Mouse (Mus musculus): ENCODE results near the gene Bcl6b. TPM values are rescaled to one million over a fixed set of nuclear protein-coding genes. Genes with fewer than 3 reads are reported as not detected.

The Bcl6b gene
- polyA plus RNA-seq, 1 experiment = 5.9 TPM

DNA sequence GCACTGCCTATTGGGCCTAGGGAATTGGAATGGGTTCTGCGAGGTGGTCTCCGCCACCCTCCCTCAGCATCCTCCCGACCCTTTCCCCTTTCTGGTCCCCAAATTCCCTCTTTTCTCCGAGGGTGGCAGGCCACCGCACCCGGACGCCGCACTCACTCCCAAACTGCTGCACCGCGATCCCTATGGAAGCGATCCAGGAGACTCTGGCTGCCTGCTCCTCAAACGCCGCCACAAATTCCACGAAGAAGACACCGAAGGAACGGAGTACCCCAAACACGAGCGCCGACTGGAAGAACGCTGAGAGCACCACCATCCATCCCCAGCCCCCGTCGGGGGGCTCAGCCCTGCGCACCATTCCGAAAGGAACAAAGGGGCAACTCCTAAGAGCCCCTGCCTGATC, 9.3 kb downstream of the Bcl6b start:
- DNase-seq (ENCODE audit: low read depth) = no peak

GRCm38 (mm10) chr11:70219873-70220272, 9.7 kb downstream of the Bcl6b start:
- no peak for DNase-seq (ENCODE audit: low read depth)
- TF ChIP-seq POLR2A (IDR thresholded peaks at IDR 0.05; ENCODE audit: borderline replicate concordance, extremely low read depth, insufficient read depth, insufficient read length, poor library complexity, severe bottlenecking) (no peak), CTCF (IDR thresholded peaks at IDR 0.05; ENCODE audit: borderline replicate concordance, extremely low read depth, insufficient read depth, insufficient read length) (no peak)

More for the DNA sequence above, 9.3 kb downstream of the Bcl6b start:
- no peak for TF ChIP-seq CTCF (IDR thresholded peaks at IDR 0.05; ENCODE audit: borderline replicate concordance, extremely low read depth, insufficient read depth, insufficient read length)
- TF ChIP-seq POLR2A (IDR thresholded peaks at IDR 0.05; ENCODE audit: borderline replicate concordance, extremely low read depth, insufficient read depth, insufficient read length, poor library complexity, severe bottlenecking) = no peak

- TF ChIP-seq POLR2A (IDR thresholded peaks at IDR 0.05; ENCODE audit: borderline replicate concordance, extremely low read depth, insufficient read depth, insufficient read length, poor library complexity, severe bottlenecking) = no peak
- no peak for TF ChIP-seq CTCF (IDR thresholded peaks at IDR 0.05; ENCODE audit: borderline replicate concordance, extremely low read depth, insufficient read depth, insufficient read length)
- DNase-seq (ENCODE audit: low read depth) = no peak
These were observed 10.7 kb downstream of the Bcl6b start for GRCm38 (mm10) chr11:70218741-70219470.

DNA sequence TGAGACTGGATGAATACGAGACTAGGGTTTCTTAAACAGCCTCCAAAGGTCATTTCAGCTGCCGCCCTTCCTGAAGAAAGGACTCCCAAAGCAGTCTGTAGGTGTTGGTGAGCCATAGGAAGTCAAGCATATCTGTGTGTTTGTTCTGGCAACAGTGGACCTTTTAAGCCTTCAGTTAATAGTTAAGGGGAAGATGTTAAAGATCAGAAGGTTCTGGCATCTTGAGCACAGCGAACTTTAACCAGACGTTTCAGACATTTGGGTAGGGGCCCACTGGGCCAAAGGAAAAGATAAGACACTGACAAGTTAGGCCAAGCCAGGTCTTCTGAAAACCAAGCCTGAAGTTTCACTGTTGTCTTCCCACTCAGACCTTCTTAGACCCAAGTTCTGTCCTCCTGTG, 11.6 kb downstream of the Bcl6b start:
- TF ChIP-seq CTCF (IDR thresholded peaks at IDR 0.05; ENCODE audit: borderline replicate concordance, extremely low read depth, insufficient read depth, insufficient read length) (no peak), POLR2A (IDR thresholded peaks at IDR 0.05; ENCODE audit: borderline replicate concordance, extremely low read depth, insufficient read depth, insufficient read length, poor library complexity, severe bottlenecking) (no peak)
- DNase-seq (ENCODE audit: low read depth) = no peak

DNA sequence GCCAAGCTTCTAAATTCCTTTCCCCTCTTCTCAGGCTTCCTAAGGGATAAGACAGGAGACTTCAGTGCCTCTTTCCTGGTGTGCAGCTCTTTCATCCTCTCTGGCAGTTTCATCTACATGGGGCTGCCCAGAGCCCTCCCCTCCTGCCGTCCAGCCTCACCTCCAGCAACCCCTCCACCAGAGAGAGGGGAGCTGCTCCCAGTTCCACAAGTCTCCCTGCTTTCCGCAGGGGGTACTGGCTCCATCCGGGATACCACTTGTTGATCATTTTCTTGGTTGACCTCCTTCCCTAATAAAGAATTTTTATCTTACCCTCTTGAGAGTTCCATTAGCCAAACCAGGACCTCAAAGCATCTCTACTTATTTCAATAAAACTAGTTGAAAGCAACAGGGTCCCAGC, 13.5 kb downstream of the Bcl6b start:
- TF ChIP-seq CTCF (IDR thresholded peaks at IDR 0.05; ENCODE audit: borderline replicate concordance, extremely low read depth, insufficient read depth, insufficient read length) (no peak), POLR2A (IDR thresholded peaks at IDR 0.05; ENCODE audit: borderline replicate concordance, extremely low read depth, insufficient read depth, insufficient read length, poor library complexity, severe bottlenecking) (no peak)
- DNase-seq (ENCODE audit: low read depth) = no peak

DNA sequence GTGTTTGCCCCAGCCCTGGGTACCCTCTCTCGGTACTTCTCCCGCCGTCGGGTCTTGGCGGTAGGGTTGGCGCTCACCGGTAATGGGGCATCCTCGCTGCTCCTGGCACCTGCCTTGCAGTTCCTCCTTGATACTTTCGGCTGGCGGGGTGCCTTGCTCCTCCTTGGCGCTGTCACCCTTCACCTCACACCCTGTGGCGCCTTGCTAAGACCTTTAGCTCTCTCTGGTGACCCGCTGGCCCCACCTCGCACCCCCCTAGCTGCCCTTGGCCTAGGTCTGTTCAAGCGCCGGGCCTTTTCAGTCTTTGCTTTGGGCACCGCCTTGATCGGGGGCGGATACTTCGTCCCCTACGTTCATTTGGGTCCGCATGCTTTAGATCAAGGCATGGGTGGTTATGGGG, 14.3 kb downstream of the Bcl6b start:
- no peak for DNase-seq (ENCODE audit: low read depth)
- no peak for TF ChIP-seq POLR2A (IDR thresholded peaks at IDR 0.05; ENCODE audit: borderline replicate concordance, extremely low read depth, insufficient read depth, insufficient read length, poor library complexity, severe bottlenecking)
- TF ChIP-seq CTCF (IDR thresholded peaks at IDR 0.05; ENCODE audit: borderline replicate concordance, extremely low read depth, insufficient read depth, insufficient read length) = no peak

- no peak for TF ChIP-seq CTCF (IDR thresholded peaks at IDR 0.05; ENCODE audit: borderline replicate concordance, extremely low read depth, insufficient read depth, insufficient read length)
- TF ChIP-seq POLR2A (IDR thresholded peaks at IDR 0.05; ENCODE audit: borderline replicate concordance, extremely low read depth, insufficient read depth, insufficient read length, poor library complexity, severe bottlenecking) = no peak
- no peak for DNase-seq (ENCODE audit: low read depth)
These were observed 14.8 kb downstream of the Bcl6b start for GRCm38 (mm10) chr11:70214856-70215209.

- DNase-seq (ENCODE audit: low read depth) = no peak
- no peak for TF ChIP-seq CTCF (IDR thresholded peaks at IDR 0.05; ENCODE audit: borderline replicate concordance, extremely low read depth, insufficient read depth, insufficient read length)
- TF ChIP-seq POLR2A (IDR thresholded peaks at IDR 0.05; ENCODE audit: borderline replicate concordance, extremely low read depth, insufficient read depth, insufficient read length, poor library complexity, severe bottlenecking) = no peak
These were observed 15.3 kb downstream of the Bcl6b start for GRCm38 (mm10) chr11:70214191-70214855.

GRCm38 (mm10) chr11:70213736-70214135, 15.9 kb downstream of the Bcl6b start:
- DNase-seq (ENCODE audit: low read depth) = no peak
- TF ChIP-seq POLR2A (IDR thresholded peaks at IDR 0.05; ENCODE audit: borderline replicate concordance, extremely low read depth, insufficient read depth, insufficient read length, poor library complexity, severe bottlenecking) = no peak
- no peak for TF ChIP-seq CTCF (IDR thresholded peaks at IDR 0.05; ENCODE audit: borderline replicate concordance, extremely low read depth, insufficient read depth, insufficient read length)

DNA sequence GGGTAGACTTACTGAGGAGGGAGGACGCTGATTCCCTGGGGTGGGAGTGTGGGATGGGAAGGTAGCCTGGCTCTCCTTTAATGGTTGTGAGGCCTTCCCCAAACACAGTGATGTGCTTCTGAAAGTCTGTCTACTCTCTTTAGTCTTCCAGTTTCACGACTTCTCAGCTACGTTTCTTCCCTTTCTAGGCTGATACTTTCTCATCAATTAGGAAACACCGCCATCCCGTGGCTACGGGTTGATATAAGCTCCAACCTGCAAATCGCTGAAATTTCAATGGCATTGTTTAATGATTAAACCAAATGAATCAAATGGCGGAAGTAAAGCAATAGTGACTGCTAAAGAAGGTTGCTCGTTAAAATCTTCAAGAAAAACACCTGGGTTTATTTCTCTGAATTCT, 16.7 kb downstream of the Bcl6b start:
- peak; percentile 87 for DNase-seq (ENCODE audit: low read depth)
- TF ChIP-seq POLR2A (IDR thresholded peaks at IDR 0.05; ENCODE audit: borderline replicate concordance, extremely low read depth, insufficient read depth, insufficient read length, poor library complexity, severe bottlenecking) = no peak
- TF ChIP-seq CTCF (IDR thresholded peaks at IDR 0.05; ENCODE audit: borderline replicate concordance, extremely low read depth, insufficient read depth, insufficient read length) = peak; percentile 71

DNA sequence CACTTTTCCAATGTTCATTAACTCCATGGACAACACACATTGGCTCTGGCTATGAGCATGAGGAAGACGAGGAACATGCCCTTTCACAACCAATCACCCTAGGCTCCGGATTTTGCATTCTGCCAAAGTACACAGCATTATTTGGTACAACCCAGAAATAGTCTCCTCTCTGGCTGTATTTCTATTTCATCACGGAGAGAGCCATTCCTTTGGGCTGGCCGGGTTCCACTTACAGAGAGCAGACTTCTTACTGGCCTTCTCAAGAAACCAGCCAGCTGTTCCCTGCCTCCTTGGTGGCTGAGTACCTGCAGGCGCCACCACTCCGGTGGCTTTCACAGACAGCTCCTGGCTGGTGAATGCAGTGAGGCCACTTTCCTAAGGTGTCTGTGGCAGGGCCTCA, 17.2 kb downstream of the Bcl6b start, which contains the start of gene Slc16a11:
TSS of gene Slc16a11 (plus strand) at position 330 of the 400 bp plus-strand sequence.
- TF ChIP-seq POLR2A (IDR thresholded peaks at IDR 0.05; ENCODE audit: borderline replicate concordance, extremely low read depth, insufficient read depth, insufficient read length, poor library complexity, severe bottlenecking) = no peak
- TF ChIP-seq CTCF (IDR thresholded peaks at IDR 0.05; ENCODE audit: borderline replicate concordance, extremely low read depth, insufficient read depth, insufficient read length) = no peak
- no peak for DNase-seq (ENCODE audit: low read depth)

DNA sequence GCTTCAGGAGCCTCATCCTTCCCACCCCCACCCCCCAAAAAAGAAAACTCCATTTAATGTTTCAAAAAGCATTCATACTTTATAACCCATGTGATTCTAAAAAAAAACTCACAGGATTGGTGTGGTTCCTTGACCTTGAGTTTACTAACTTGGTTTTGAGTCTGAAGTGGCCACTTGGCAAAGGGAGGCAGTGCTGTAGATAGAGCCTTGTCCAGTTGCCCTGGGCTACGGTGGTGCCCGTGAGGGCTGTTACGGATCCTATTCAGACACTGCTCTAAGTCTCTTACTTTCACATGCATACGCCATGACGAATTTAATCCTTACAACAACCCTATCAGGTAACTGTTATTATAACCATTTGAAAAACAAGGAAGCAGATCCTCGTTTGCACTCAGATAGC, 17.6 kb downstream of the Bcl6b start:
- TF ChIP-seq CTCF (IDR thresholded peaks at IDR 0.05; ENCODE audit: borderline replicate concordance, extremely low read depth, insufficient read depth, insufficient read length) (no peak), POLR2A (IDR thresholded peaks at IDR 0.05; ENCODE audit: borderline replicate concordance, extremely low read depth, insufficient read depth, insufficient read length, poor library complexity, severe bottlenecking) (no peak)
- no peak for DNase-seq (ENCODE audit: low read depth)
